Mouse (Mus musculus): ENCODE data around the gene Agbl3.

DNA sequence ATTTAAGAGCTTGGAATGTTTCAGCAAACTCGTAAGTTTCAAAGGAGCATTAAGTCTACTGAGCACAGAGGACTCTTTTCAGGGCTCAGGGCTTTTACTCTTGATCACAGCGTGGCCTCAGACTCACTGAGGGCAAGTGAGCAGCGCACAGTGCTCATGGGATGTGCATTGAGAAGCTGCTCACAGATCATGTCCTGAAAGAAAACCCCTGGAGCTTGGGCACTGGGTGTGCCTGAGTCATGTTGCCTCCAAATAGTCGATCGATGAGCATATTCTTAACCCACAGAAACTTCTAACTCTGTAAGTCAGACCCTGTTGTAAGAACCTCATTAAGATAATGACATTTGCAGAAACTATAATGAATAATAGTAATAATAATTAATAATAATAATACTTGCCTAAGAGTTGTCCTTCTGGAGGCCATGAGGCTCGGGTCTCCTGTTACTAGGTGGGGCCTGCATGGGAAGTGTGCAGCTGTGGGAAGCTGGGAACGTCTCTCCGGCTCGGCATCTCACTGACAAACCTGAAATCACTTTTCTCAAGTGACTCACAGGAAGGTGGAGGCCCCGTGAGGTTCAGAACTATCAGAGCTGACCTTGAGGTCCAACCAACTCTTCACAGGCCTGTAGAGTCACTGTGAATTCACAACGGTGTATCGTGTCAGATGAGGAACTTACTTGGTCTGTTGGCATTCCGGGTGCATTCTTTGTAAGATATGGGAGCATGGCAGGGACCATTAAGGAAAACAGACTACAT lies 45.1 kb upstream of the Agbl3 start:
- TF ChIP-seq GATA1 (IDR thresholded peaks at IDR 0.05; ENCODE audit: low read length): no peak
- TF ChIP-seq TAL1 (IDR thresholded peaks at IDR 0.05; ENCODE audit: low read length): no peak
